8 mouse cellular contexts compared by ENCODE assay signal in genomic region chr5:23418797-23419595, GRCm38 (mm10). TPM values are rescaled to one million over a fixed set of nuclear protein-coding genes. Genes with fewer than 3 reads are reported as not detected.
DNase-seq lines count a peak whose midpoint lies in the region; ATAC-seq and TF ChIP-seq lines count a peak whose summit lies in the region.

No protein-coding gene starts in this region.

- H3K9me3 ChIP-seq in lung, embryonic 16.5 days (ENCODE audit: control insufficient read depth, low read length) = no peaks in the 10 kb centered on the region
- H3K9me3 ChIP-seq in embryonic facial prominence, embryonic 13.5 days = no peaks in the 10 kb centered on the region

- no peak overlapping the region for H3ac ChIP-seq in myocyte (ENCODE audit: control insufficient read depth, insufficient read length)

- peaks cover 37% of the 10 kb centered on the region for H3K4me1 ChIP-seq in lung, embryonic 16.5 days (replicated peaks; ENCODE audit: control insufficient read depth, insufficient read depth, low read length)
- H3K4me1 ChIP-seq in embryonic facial prominence, embryonic 13.5 days = peaks cover 47% of the 10 kb centered on the region

- no peaks in the 10 kb centered on the region for H3K27me3 ChIP-seq in lung, embryonic 16.5 days (ENCODE audit: control insufficient read depth, insufficient read depth, low read depth, low read length)
- H3K27me3 ChIP-seq in embryonic facial prominence, embryonic 13.5 days = no peaks in the 10 kb centered on the region
- no peaks in the 10 kb centered on the region for H3K27me3 ChIP-seq in myocyte (ENCODE audit: control insufficient read depth, insufficient read depth, insufficient read length)

- no peak for TF ChIP-seq POLR2A in myocyte (IDR thresholded peaks at IDR 0.05; ENCODE audit: insufficient read length, low read depth)

- H3K36me3 ChIP-seq in lung, embryonic 16.5 days (ENCODE audit: control insufficient read depth, insufficient read depth, low read length) = peaks cover 6% of the 10 kb centered on the region
- H3K36me3 ChIP-seq in embryonic facial prominence, embryonic 13.5 days = peaks cover 11% of the 10 kb centered on the region
- peaks cover 13% of the 10 kb centered on the region for H3K36me3 ChIP-seq in myocyte (ENCODE audit: control insufficient read depth, insufficient read depth)

- DNase-seq in lung, postnatal 4 days = no peak
- DNase-seq in left cerebral cortex, postnatal 36 days (ENCODE audit: low spot score in 2 of 2) = no peak
- no peak for DNase-seq in layer of hippocampus, adult 9-10 months (ENCODE audit: low spot score)
- DNase-seq in left cerebral cortex, postnatal 14 days (ENCODE audit: low spot score in 2 of 2) = no peak

- H3K4me3 ChIP-seq in lung, embryonic 16.5 days (ENCODE audit: low read length) = peak overlapping the region; percentile 67
- peak overlapping the region; percentile 52 for H3K4me3 ChIP-seq in embryonic facial prominence, embryonic 13.5 days
- H3K4me3 ChIP-seq in myocyte = peak overlapping the region; percentile 43

- peaks cover 90% of the 10 kb centered on the region for H3K79me2 ChIP-seq in myocyte (ENCODE audit: control insufficient read depth, insufficient read depth)

- peak; percentile 4; the same call in 1 of the 2 replicates for ATAC-seq in lung, embryonic 16.5 days (ENCODE audit: low read depth)
- ATAC-seq in embryonic facial prominence, embryonic 13.5 days (ENCODE audit: insufficient number of reproducible peaks, insufficient read depth, low FRiP score, low TSS enrichment, low read depth) = no peak
- peak; percentile 6 for ATAC-seq in inflammation-experienced regulatory T-cells, adult 6 months

- H3K4me2 ChIP-seq in lung, embryonic 16.5 days (ENCODE audit: low read depth, low read length) = peak overlapping the region; percentile 90
- H3K4me2 ChIP-seq in embryonic facial prominence, embryonic 13.5 days = peak overlapping the region; percentile 83
- peak overlapping the region; percentile 92 for H3K4me2 ChIP-seq in myocyte (ENCODE audit: low read depth)

- H3K27ac ChIP-seq in lung, embryonic 16.5 days (ENCODE audit: low read length) = peak overlapping the region; percentile 93
- peak overlapping the region; percentile 91 for H3K27ac ChIP-seq in embryonic facial prominence, embryonic 13.5 days

- peak overlapping the region; percentile 81 for H3K9ac ChIP-seq in lung, embryonic 16.5 days (ENCODE audit: low read length)
- H3K9ac ChIP-seq in embryonic facial prominence, embryonic 13.5 days = peak overlapping the region; percentile 76

- WGBS in lung, embryonic 16.5 days = 2% methylated on average over 18 of the region's 18 CpGs
- 2% methylated on average over 18 of the region's 18 CpGs for WGBS in embryonic facial prominence, embryonic 13.5 days

- intact Hi-C loops in left cerebral cortex, postnatal 36 days (cut with DNase I) = loop anchor here (2.0 kb wide), 1 partner anchor 14 kb away; no protein-coding TSS in a partner anchor
- intact Hi-C loops in left cerebral cortex, postnatal 14 days (cut with DNase I) = loop anchor here (2.0 to 5.0 kb wide), 2 partner anchors 14 to 73 kb away; no protein-coding TSS in a partner anchor

TF ChIP-seq in myocyte, 11 proteins besides CTCF, POLR2A, EP300 and RAD21:
- TF ChIP-seq USF1 (IDR thresholded peaks at IDR 0.05; ENCODE audit: low read depth) = peak; percentile 30
- TF ChIP-seq TCF12 (IDR thresholded peaks at IDR 0.05; ENCODE audit: insufficient read depth, poor library complexity, severe bottlenecking) = no peak

RNA-seq across cellular contexts. Expression of gene Kmt2e, which starts 15.2 kb away (rescaled TPM):
- 99.2 and 101 TPM in 2 replicates for polyA plus RNA-seq in lung, embryonic 16.5 days (2015; fragmentation: Nextera tagmentation; extraction: Ambion mirVana)
- polyA plus RNA-seq in embryonic facial prominence, embryonic 13.5 days (2015; fragmentation: Nextera tagmentation; extraction: Ambion mirVana) = 123 and 126 TPM in 2 replicates
- polyA plus RNA-seq in inflammation-experienced regulatory T-cells, adult 6 months (2017; shearing (Covaris generic)) = 100 to 1,000 TPM; 200 to 243 (median 210) TPM
- 9.0 TPM for polyA plus RNA-seq in myocyte (2012; fragmentation: generic; extraction: Trizol)
- total RNA-seq in left cerebral cortex, postnatal 36 days (2021) = 100 to 1,000 TPM in 1 of 2 experiments, 10 to 100 TPM in 1; 86.5 to 106 TPM
- total RNA-seq in left cerebral cortex, postnatal 14 days (2021) = 100 to 1,000 TPM; 103 to 107 TPM

Comparison
In these comparisons a context has a peak if more than half of its experiments do, and no peak if none do; other contexts are left out.
1. RNA of gene Kmt2e, which starts 15.2 kb away (polyA plus RNA-seq): 200 to 243 TPM in inflammation-experienced regulatory T-cells, adult 6 months, 123 to 126 TPM in embryonic facial prominence, embryonic 13.5 days and 99.2 to 101 TPM in lung, embryonic 16.5 days; 9.0 TPM in myocyte (single experiment); every median in the first group is over 10 times any median in the second.
2. Peak in every context shown above with its lines, with median percentiles within 50 percentile points of each other: H3K4me2 ChIP-seq and H3K4me3 ChIP-seq.